Mouse (Mus musculus) MEL (cell line): Measurements from ENCODE around the gene Parp8. TPM values are rescaled to one million over a fixed set of nuclear protein-coding genes. Genes with fewer than 3 reads are reported as not detected.

ENCODE experiments used
- DNase-seq: peaks from one replicate; pipeline ENCODE4 v3.0.0; 2011; ENCODE audit warnings: low read depth, low spot score
- H3K27ac ChIP-seq: 2 replicates; pipeline ENCODE4 v1.5.1; 2012; ENCODE audit warnings: low read depth, mild to moderate bottlenecking, control low read depth, low read length, moderate library complexity; ENCODE audit not compliant: control insufficient read depth
- H3K27me3 ChIP-seq, 2 experiments: fragments of 150-350 bp in 1 of 2; sonication (generic) in 1 of 2; 2 replicates each; pipeline ENCODE4 v1.6.1; 2012; ENCODE audit warnings: low read length in 2 of 2, mild to moderate bottlenecking in 2 of 2, improper control_type of control experiment in 1 of 2, moderate library complexity in 1 of 2; ENCODE audit not compliant: insufficient read depth in 2 of 2, control insufficient read depth in 1 of 2
- H3K36me3 ChIP-seq, 2 experiments: 2 replicates each; pipeline ENCODE4 v1.6.1; 2012 to 2014; ENCODE audit warnings: low read length in 2 of 2, improper control_type of control experiment in 1 of 2, inconsistent platforms in 1 of 2, mild to moderate bottlenecking in 1 of 2; ENCODE audit not compliant: insufficient read depth in 2 of 2, control insufficient read depth in 1 of 2
- H3K4me1 ChIP-seq, 2 experiments: fragments of 150-350 bp in 1 of 2; sonication (generic) in 1 of 2; 2 replicates each; pipeline ENCODE4 v1.6.1; 2012; ENCODE audit warnings: low read length in 2 of 2, improper control_type of control experiment in 1 of 2, mild to moderate bottlenecking in 1 of 2; ENCODE audit not compliant: insufficient read depth in 2 of 2, control insufficient read depth in 1 of 2
- H3K4me3 ChIP-seq, 2 experiments: fragments of 150-350 bp in 1 of 2; sonication (generic) in 1 of 2; 2 replicates each; pipeline ENCODE4 v1.5.1; 2012; ENCODE audit warnings: low read depth in 2 of 2, low read length in 2 of 2, mild to moderate bottlenecking in 2 of 2, moderate library complexity in 2 of 2, control low read depth in 1 of 2, improper control_type of control experiment in 1 of 2; ENCODE audit not compliant: control insufficient read depth in 1 of 2, insufficient read depth in 1 of 2
- H3K79me2 ChIP-seq: 2 replicates; pipeline ENCODE4 v1.6.1; 2012; ENCODE audit warnings: mild to moderate bottlenecking, low read length, moderate library complexity; ENCODE audit not compliant: control insufficient read depth, poor library complexity, insufficient read depth
- H3K9ac ChIP-seq: 2 replicates; pipeline ENCODE4 v1.6.1; 2012; ENCODE audit warnings: low read depth, mild to moderate bottlenecking, control low read depth, low read length, moderate library complexity; ENCODE audit not compliant: control insufficient read depth, poor library complexity, severe bottlenecking
- H3K9me3 ChIP-seq: fragments of 150-350 bp; sonication (generic); replicated peaks from 2 replicates; pipeline ENCODE4 v1.6.1; 2012; ENCODE audit warnings: mild to moderate bottlenecking, low read length, improper control_type of control experiment, moderate library complexity; ENCODE audit not compliant: insufficient read depth
- BHLHE40 ChIP-seq: IDR thresholded peaks from 2 replicates; pipeline ENCODE4 v1.6.1; 2012; ENCODE audit warnings: low read depth, mild to moderate bottlenecking, inconsistent platforms, low read length, improper control_type of control experiment, borderline replicate concordance
- CHD1 ChIP-seq: IDR thresholded peaks from 2 replicates; pipeline ENCODE4 v1.6.1; 2012; ENCODE audit warnings: low read depth, mild to moderate bottlenecking, inconsistent platforms, low read length, improper control_type of control experiment
- CHD2 ChIP-seq: IDR thresholded peaks from 2 replicates; pipeline ENCODE4 v1.6.1; 2011; ENCODE audit warnings: low read length, improper control_type of control experiment
- CTCF ChIP-seq, 3 experiments: IDR thresholded peaks in 2 of 3; conservative IDR thresholded peaks in 1 of 3; 2 replicates each; pipeline ENCODE4 v1.5.1; 2011 to 2012; ENCODE audit warnings: low read length in 3 of 3, low read depth in 2 of 3, mild to moderate bottlenecking in 2 of 3, improper control_type of control experiment in 1 of 3, inconsistent platforms in 1 of 3, mixed read lengths in 1 of 3, moderate library complexity in 1 of 3; ENCODE audit not compliant: control insufficient read depth in 1 of 3, insufficient read depth in 1 of 3, poor library complexity in 1 of 3, severe bottlenecking in 1 of 3
- ETS1 ChIP-seq: IDR thresholded peaks from 2 replicates; pipeline ENCODE4 v1.6.1; 2012; ENCODE audit warnings: low read depth, mild to moderate bottlenecking, inconsistent platforms, low read length, improper control_type of control experiment, moderate library complexity
- GABPA ChIP-seq: IDR thresholded peaks from 2 replicates; pipeline ENCODE4 v1.6.1; 2012; ENCODE audit warnings: low read depth, mild to moderate bottlenecking, inconsistent platforms, low read length, improper control_type of control experiment, moderate library complexity
- GATA1 ChIP-seq: IDR thresholded peaks from 2 replicates; pipeline ENCODE4 v1.6.1; 2011; ENCODE audit warnings: low read depth, low read length, improper control_type of control experiment
- HCFC1 ChIP-seq: IDR thresholded peaks from 2 replicates; pipeline ENCODE4 v1.6.1; 2012; ENCODE audit warnings: low read depth, mild to moderate bottlenecking, inconsistent platforms, low read length, improper control_type of control experiment, moderate library complexity
- JUND ChIP-seq: IDR thresholded peaks from 2 replicates; pipeline ENCODE4 v1.6.1; 2011; ENCODE audit warnings: low read depth, mild to moderate bottlenecking, improper control_type of control experiment, low read length
- KAT2A ChIP-seq: conservative IDR thresholded peaks from 2 replicates; pipeline ENCODE4 v1.6.1; 2012; ENCODE audit warnings: low read depth, low read length, improper control_type of control experiment, inconsistent platforms
- MAFK ChIP-seq: IDR thresholded peaks from 2 replicates; pipeline ENCODE4 v1.6.1; 2011; ENCODE audit warnings: low read depth, mild to moderate bottlenecking, low read length, improper control_type of control experiment, borderline replicate concordance
- MAX ChIP-seq: IDR thresholded peaks from 2 replicates; pipeline ENCODE4 v1.6.1; 2011; ENCODE audit warnings: low read length, improper control_type of control experiment
- MAZ ChIP-seq: IDR thresholded peaks from 2 replicates; pipeline ENCODE4 v1.6.1; 2012; ENCODE audit warnings: low read depth, mild to moderate bottlenecking, inconsistent platforms, low read length, improper control_type of control experiment
- MYB ChIP-seq: IDR thresholded peaks from 2 replicates; pipeline ENCODE4 v1.6.1; 2011; ENCODE audit warnings: mild to moderate bottlenecking, low read depth, low read length, improper control_type of control experiment
- NELFE ChIP-seq: IDR thresholded peaks from 2 replicates; pipeline ENCODE4 v1.6.1; 2011; ENCODE audit warnings: low read depth, low read length, improper control_type of control experiment
- POLR2A ChIP-seq, 2 experiments: IDR thresholded peaks; 2 replicates each; pipeline ENCODE4 v1.6.1; 2011 to 2012; ENCODE audit warnings: low read length in 2 of 2, mild to moderate bottlenecking in 2 of 2, control low read depth in 1 of 2, improper control_type of control experiment in 1 of 2, low read depth in 1 of 2, moderate library complexity in 1 of 2; ENCODE audit not compliant: control insufficient read depth in 1 of 2, insufficient read depth in 1 of 2, poor library complexity in 1 of 2
- POLR2AphosphoS5 ChIP-seq: IDR thresholded peaks from 2 replicates; pipeline ENCODE4 v1.6.1; 2012; ENCODE audit warnings: low read depth, borderline replicate concordance, mild to moderate bottlenecking, inconsistent platforms, low read length, moderate library complexity, mixed read lengths
- RAD21 ChIP-seq: IDR thresholded peaks from 2 replicates; pipeline ENCODE4 v1.6.1; 2011; ENCODE audit warnings: mild to moderate bottlenecking, low read depth, low read length, improper control_type of control experiment
- SIN3A ChIP-seq: IDR thresholded peaks from 2 replicates; pipeline ENCODE4 v1.6.1; 2012; ENCODE audit warnings: low read length, improper control_type of control experiment, inconsistent platforms
- SMC3 ChIP-seq: IDR thresholded peaks from 2 replicates; pipeline ENCODE4 v1.6.1; 2011; ENCODE audit warnings: low read depth, low read length, improper control_type of control experiment
- TAL1 ChIP-seq: IDR thresholded peaks from 2 replicates; pipeline ENCODE4 v1.6.1; 2012; ENCODE audit warnings: mild to moderate bottlenecking, inconsistent platforms, low read length, moderate library complexity, mixed read lengths
- TCF12 ChIP-seq: IDR thresholded peaks from 2 replicates; pipeline ENCODE4 v1.6.1; 2014; ENCODE audit warnings: low read depth, mild to moderate bottlenecking, inconsistent platforms, low read length, improper control_type of control experiment, moderate library complexity
- UBTF ChIP-seq: IDR thresholded peaks from 2 replicates; pipeline ENCODE4 v1.6.1; 2012; ENCODE audit warnings: low read depth, mild to moderate bottlenecking, inconsistent platforms, low read length, improper control_type of control experiment, moderate library complexity, borderline replicate concordance; ENCODE audit not compliant: insufficient read depth
- ZC3H11A ChIP-seq: IDR thresholded peaks from 2 replicates; pipeline ENCODE4 v1.6.1; 2012; ENCODE audit warnings: low read depth, mild to moderate bottlenecking, inconsistent platforms, low read length, improper control_type of control experiment
- ZKSCAN1 ChIP-seq: IDR thresholded peaks from 2 replicates; pipeline ENCODE4 v1.6.1; 2012; ENCODE audit warnings: low read depth, mild to moderate bottlenecking, inconsistent platforms, low read length, improper control_type of control experiment, moderate library complexity
- ZMIZ1 ChIP-seq: IDR thresholded peaks from 2 replicates; pipeline ENCODE4 v1.6.1; 2012; ENCODE audit warnings: low read depth, mild to moderate bottlenecking, inconsistent platforms, low read length, improper control_type of control experiment, moderate library complexity
- polyA plus RNA-seq, 2 experiments: library from polyadenylated mRNA; stranded (reverse) in 1 of 2; unstranded in 1 of 2; fragments of >175 nt in 1 of 2; fragments of >200 nt in 1 of 2; gene quantifications; 2 replicates each; pipeline versions ENCODE4 v1.2.1 to v1.2.4; 2012; ENCODE audit warnings: low replicate concordance in 2 of 2, low read depth in 1 of 2; ENCODE audit not compliant: insufficient read length in 2 of 2, insufficient read depth in 1 of 2, missing spikeins in 1 of 2
- total RNA-seq: library from RNA; depleted of rRNA; stranded (reverse); fragments of 300-350 nt; gene quantifications from 2 replicates; pipeline ENCODE4 v1.2.3, GENCODE M21; 2012; rRNA removed

Parp8 gene
- total RNA-seq, result not detected in 2 replicates
- not detected for polyA plus RNA-seq

GRCm38 (mm10) chr13:117025226-117026067, at the start of gene Parp8:
TSS of gene Parp8 (minus strand) at chr13:117025537.
- DNase-seq, result no peak
- Histone ChIP-seq H3K4me1 (no peaks in the 10 kb centered on the region), H3K27me3 (no peaks in the 10 kb centered on the region), H3K36me3 (no peaks in the 10 kb centered on the region), H3K4me3 (no peak within 1 kb of the TSS), H3K9ac (no peak within 1 kb of the TSS), H3K9me3 (no peaks in the 10 kb centered on the region), H3K27ac (no peak within 1 kb of the TSS), H3K79me2 (no peaks in the 10 kb centered on the region)
- no peak for TF ChIP-seq UBTF
- TF ChIP-seq CHD2, result no peak
- TF ChIP-seq MAX, result no peak
- TF ChIP-seq POLR2A (IDR thresholded peaks at IDR 0.05; ENCODE audit: control insufficient read depth in 1 of 2, insufficient read depth in 1 of 2, low read depth in 1 of 2, low read length in 2 of 2, poor library complexity in 1 of 2), result no peak
- TF ChIP-seq CTCF (IDR thresholded peaks at IDR 0.05 in 2 of 3, conservative IDR thresholded peaks at IDR 0.05 in 1 of 3; ENCODE audit: control insufficient read depth in 1 of 3, insufficient read depth in 1 of 3, low read depth in 2 of 3, low read length in 3 of 3, poor library complexity in 1 of 3, severe bottlenecking in 1 of 3), result no peak
- no peak for TF ChIP-seq MAFK
- no peak for TF ChIP-seq MYB
- no peak for TF ChIP-seq ZMIZ1
- TF ChIP-seq GATA1, result no peak
- TF ChIP-seq NELFE, result no peak
- no peak for TF ChIP-seq BHLHE40
- no peak for TF ChIP-seq ZKSCAN1
- no peak for TF ChIP-seq POLR2AphosphoS5
- TF ChIP-seq RAD21, result no peak

- Histone ChIP-seq H3K4me1 (no peaks in the 10 kb centered on the region), H3K9ac (no peak overlapping the region), H3K9me3 (no peaks in the 10 kb centered on the region), H3K36me3 (no peaks in the 10 kb centered on the region), H3K27me3 (no peaks in the 10 kb centered on the region), H3K4me3 (no peak overlapping the region), H3K79me2 (no peaks in the 10 kb centered on the region), H3K27ac (no peak overlapping the region)
- TF ChIP-seq MAX (no peak), JUND (no peak), MAZ (no peak), KAT2A (no peak), SMC3 (no peak), MYB (no peak), GATA1 (no peak), CHD1 (no peak), TCF12 (no peak), HCFC1 (no peak), UBTF (no peak), POLR2AphosphoS5 (no peak), SIN3A (no peak), ZC3H11A (no peak), ETS1 (no peak), TAL1 (no peak), GABPA (no peak), MAFK (no peak)
- no peak for DNase-seq
Measured at GRCm38 (mm10) chr13:117062628-117063315, 37.4 kb upstream of the Parp8 start.
